Mouse (Mus musculus) heart, embryonic 13.5 days (tissue): Measurements from ENCODE around the gene Ets1. TPM values are rescaled to one million over a fixed set of nuclear protein-coding genes. Genes with fewer than 3 reads are reported as not detected.

Experiments
- ATAC-seq: fragments of 200-750 bp; cut with Nextera tagmentation; 2 replicates; pipeline ENCODE4 v1.8.0; 2017; ENCODE audit warnings: moderate TSS enrichment; ENCODE audit not compliant: insufficient number of reproducible peaks, low FRiP score, low TSS enrichment; ENCODE audit errors: extremely low read depth
- H3K27ac ChIP-seq: fragments of 300-500 bp; sonication (generic); replicated peaks from 2 replicates; pipeline ENCODE4 v1.5.1; 2015; ENCODE audit warnings: moderate library complexity, mild to moderate bottlenecking, inconsistent platforms
- H3K27me3 ChIP-seq: fragments of 300-500 bp; sonication (generic); replicated peaks from 2 replicates; pipeline ENCODE4 v1.6.1; 2015; ENCODE audit warnings: mild to moderate bottlenecking, inconsistent platforms
- H3K36me3 ChIP-seq: fragments of 300-500 bp; sonication (generic); 2 replicates; pipeline ENCODE4 v1.6.1; 2015; ENCODE audit warnings: mild to moderate bottlenecking, inconsistent platforms
- H3K4me1 ChIP-seq: fragments of 300-500 bp; sonication (generic); 2 replicates; pipeline ENCODE4 v1.6.1; 2015; ENCODE audit warnings: inconsistent platforms
- H3K4me2 ChIP-seq: fragments of 300-500 bp; sonication (generic); 2 replicates; pipeline ENCODE4 v1.6.1; 2015; ENCODE audit warnings: inconsistent platforms, mild to moderate bottlenecking, moderate library complexity
- H3K4me3 ChIP-seq: fragments of 300-500 bp; sonication (generic); 2 replicates; pipeline ENCODE4 v1.5.1; 2015; ENCODE audit warnings: moderate library complexity, mild to moderate bottlenecking, inconsistent platforms
- H3K9ac ChIP-seq: fragments of 300-500 bp; sonication (generic); 2 replicates; pipeline ENCODE4 v1.6.1; 2015; ENCODE audit warnings: inconsistent platforms, mild to moderate bottlenecking, moderate library complexity
- H3K9me3 ChIP-seq: fragments of 300-500 bp; sonication (generic); 2 replicates; pipeline ENCODE4 v1.6.1; 2016; ENCODE audit warnings: inconsistent platforms
- WGBS: fragments of 180-500 bp; shearing (Covaris S2); methylation state at CpG from one replicate; pipeline ENCODE4 v1.1.7; 2015; ENCODE audit warnings: mixed read lengths; 5-methylcytosine and 5-hydroxymethylcytosine counted together
- polyA plus RNA-seq: library from polyadenylated mRNA; unstranded; fragments of >200 nt; fragmentation: Nextera tagmentation; extraction: Ambion mirVana; gene quantifications from 2 replicates; pipeline ENCODE4 v1.2.1, GENCODE M21; 2015

Gene Ets1
- polyA plus RNA-seq, 1 experiment from 2014 or later: 46.9 TPM

- no peak overlapping the region for H3K4me2 ChIP-seq
- H3K9me3 ChIP-seq: no peaks in the 10 kb centered on the region
- peak overlapping the region; percentile 8 for H3K27ac ChIP-seq
- H3K9ac ChIP-seq: no peak overlapping the region
- 50% methylated on average over 8 of the region's 8 CpGs for WGBS
- H3K4me1 ChIP-seq: no peaks in the 10 kb centered on the region
- H3K27me3 ChIP-seq: no peaks in the 10 kb centered on the region
- ATAC-seq: no peak
- no peaks in the 10 kb centered on the region for H3K36me3 ChIP-seq
- H3K4me3 ChIP-seq: no peak overlapping the region
Observed at GRCm38 (mm10) chr9:32685793-32686558, 50.0 kb downstream of the Ets1 start.

- Histone ChIP-seq H3K9ac (no peak overlapping the region), H3K27ac (no peak overlapping the region), H3K4me2 (no peak overlapping the region), H3K27me3 (no peaks in the 10 kb centered on the region; the same call in 1 of the 2 replicates), H3K4me1 (no peaks in the 10 kb centered on the region), H3K4me3 (no peak overlapping the region), H3K36me3 (no peaks in the 10 kb centered on the region), H3K9me3 (no peaks in the 10 kb centered on the region)
- WGBS: 66% methylated on average over 2 of the region's 2 CpGs
- ATAC-seq: no peak
Observed at GRCm38 (mm10) chr9:32688351-32688750, 52.3 kb downstream of the Ets1 start.

- H3K9me3 ChIP-seq: no peaks in the 10 kb centered on the region
- H3K36me3 ChIP-seq: no peaks in the 10 kb centered on the region
- WGBS: 67% methylated on average over 12 of the region's 12 CpGs
- H3K9ac ChIP-seq: no peak overlapping the region
- no peaks in the 10 kb centered on the region; the same call in 1 of the 2 replicates for H3K27me3 ChIP-seq
- no peak for ATAC-seq
- peaks cover 10% of the 10 kb centered on the region for H3K4me1 ChIP-seq
- H3K27ac ChIP-seq: no peak overlapping the region
- H3K4me3 ChIP-seq: no peak overlapping the region
- H3K4me2 ChIP-seq: no peak overlapping the region
Observed at GRCm38 (mm10) chr9:32691151-32691925, 55.3 kb downstream of the Ets1 start.

- H3K9me3 ChIP-seq: no peaks in the 10 kb centered on the region
- no peak overlapping the region for H3K27ac ChIP-seq
- no peak for ATAC-seq
- peaks cover 22% of the 10 kb centered on the region for H3K4me1 ChIP-seq
- no peaks in the 10 kb centered on the region for H3K36me3 ChIP-seq
- no peak overlapping the region for H3K4me3 ChIP-seq
- H3K27me3 ChIP-seq: no peaks in the 10 kb centered on the region; the same call in 1 of the 2 replicates
- H3K9ac ChIP-seq: no peak overlapping the region
- WGBS: 73% methylated on average over 2 of the region's 2 CpGs
- no peak overlapping the region for H3K4me2 ChIP-seq
Observed at GRCm38 (mm10) chr9:32692944-32693343, 56.9 kb downstream of the Ets1 start.

GRCm38 (mm10) chr9:32693411-32693810 lies 57.4 kb downstream of the Ets1 start:
- WGBS: 64% methylated on average over 3 of the region's 3 CpGs
- no peak for ATAC-seq
- Histone ChIP-seq H3K4me2 (no peak overlapping the region), H3K9ac (no peak overlapping the region), H3K27ac (no peak overlapping the region), H3K27me3 (no peaks in the 10 kb centered on the region; the same call in 1 of the 2 replicates), H3K36me3 (no peaks in the 10 kb centered on the region), H3K4me3 (no peak overlapping the region), H3K4me1 (peaks cover 23% of the 10 kb centered on the region), H3K9me3 (no peaks in the 10 kb centered on the region)

- peaks cover 32% of the 10 kb centered on the region for H3K4me1 ChIP-seq
Observed at GRCm38 (mm10) chr9:32694111-32694824, 58.2 kb downstream of the Ets1 start.

GRCm38 (mm10) chr9:32694916-32695490 lies 59.0 kb downstream of the Ets1 start:
- Histone ChIP-seq H3K9ac (peak overlapping the region; percentile 92), H3K4me1 (peaks cover 39% of the 10 kb centered on the region), H3K4me3 (peak overlapping the region; percentile 79), H3K27me3 (no peaks in the 10 kb centered on the region; the same call in 1 of the 2 replicates), H3K36me3 (peaks cover 2% of the 10 kb centered on the region; the same call in 1 of the 2 replicates), H3K9me3 (no peaks in the 10 kb centered on the region), H3K4me2 (peak overlapping the region; percentile 97), H3K27ac (peak overlapping the region; percentile 95)
- 43% methylated on average over 4 of the region's 4 CpGs for WGBS
- ATAC-seq: no peak

More at GRCm38 (mm10) chr9:32694111-32694824, 58.2 kb downstream of the Ets1 start:
- no peak overlapping the region for H3K27ac ChIP-seq
- H3K36me3 ChIP-seq: no peaks in the 10 kb centered on the region
- 0 out of 2 replicates have a peak overlapping the region, but pooled peaks have one; percentile 97 for H3K4me2 ChIP-seq
- H3K9ac ChIP-seq: no peak overlapping the region
- no peaks in the 10 kb centered on the region; the same call in 1 of the 2 replicates for H3K27me3 ChIP-seq
- H3K4me3 ChIP-seq: no peak overlapping the region
- H3K9me3 ChIP-seq: no peaks in the 10 kb centered on the region
- no peak for ATAC-seq
- WGBS: 72% methylated on average over 12 of the region's 12 CpGs

GRCm38 (mm10) chr9:32695492-32696190 lies 59.6 kb downstream of the Ets1 start:
- under 1% methylated on average over 66 of the region's 67 CpGs for WGBS
- Histone ChIP-seq H3K9ac (peak overlapping the region; percentile 92), H3K27ac (peak overlapping the region; percentile 95), H3K4me1 (peaks cover 46% of the 10 kb centered on the region), H3K36me3 (peaks cover 4% of the 10 kb centered on the region; the same call in 1 of the 2 replicates), H3K4me2 (peak overlapping the region; percentile 97), H3K4me3 (peak overlapping the region; percentile 79), H3K27me3 (no peaks in the 10 kb centered on the region; the same call in 1 of the 2 replicates), H3K9me3 (no peaks in the 10 kb centered on the region)
- peak; percentile 92 for ATAC-seq

GRCm38 (mm10) chr9:32696259-32696658 lies 60.2 kb downstream of the Ets1 start:
- Histone ChIP-seq H3K9me3 (no peaks in the 10 kb centered on the region), H3K27ac (peak overlapping the region; percentile 95), H3K4me2 (peak overlapping the region; percentile 97), H3K9ac (peak overlapping the region; percentile 92), H3K36me3 (peaks cover 4% of the 10 kb centered on the region; the same call in 1 of the 2 replicates), H3K4me1 (peaks cover 52% of the 10 kb centered on the region), H3K4me3 (peak overlapping the region; percentile 79), H3K27me3 (no peaks in the 10 kb centered on the region; the same call in 1 of the 2 replicates)
- under 1% methylated on average over 13 of the region's 13 CpGs for WGBS
- ATAC-seq: peak; percentile 18; the same call in 1 of the 2 replicates

GRCm38 (mm10) chr9:32696717-32697116 lies 60.7 kb downstream of the Ets1 start:
- no peak for ATAC-seq
- Histone ChIP-seq H3K4me2 (peak overlapping the region; percentile 97), H3K9ac (peak overlapping the region; percentile 92), H3K4me1 (peaks cover 56% of the 10 kb centered on the region), H3K36me3 (peaks cover 4% of the 10 kb centered on the region; the same call in 1 of the 2 replicates), H3K27me3 (no peaks in the 10 kb centered on the region; the same call in 1 of the 2 replicates), H3K27ac (peak overlapping the region; percentile 95), H3K9me3 (no peaks in the 10 kb centered on the region), H3K4me3 (peak overlapping the region; percentile 79)
- WGBS: 7% methylated on average over 7 of the region's 7 CpGs
